Mouse (Mus musculus) ovary, postnatal 36 days (tissue): Measurements from ENCODE around the gene Stap1.

Experiments used
- DNase-seq: peaks from one replicate; pipeline ENCODE4 v3.0.0; 2022; ENCODE audit warnings: low spot score, mixed read lengths

Gene Stap1

GRCm38 (mm10) chr5:86128749-86129148 is 57.2 kb downstream of the Stap1 start:
- no peak for DNase-seq

- no peak for DNase-seq
Observed at GRCm38 (mm10) chr5:86129828-86130227, 58.3 kb downstream of the Stap1 start.
